ENCODE assay signal across 15 mouse cellular contexts in the genomic region with DNA sequence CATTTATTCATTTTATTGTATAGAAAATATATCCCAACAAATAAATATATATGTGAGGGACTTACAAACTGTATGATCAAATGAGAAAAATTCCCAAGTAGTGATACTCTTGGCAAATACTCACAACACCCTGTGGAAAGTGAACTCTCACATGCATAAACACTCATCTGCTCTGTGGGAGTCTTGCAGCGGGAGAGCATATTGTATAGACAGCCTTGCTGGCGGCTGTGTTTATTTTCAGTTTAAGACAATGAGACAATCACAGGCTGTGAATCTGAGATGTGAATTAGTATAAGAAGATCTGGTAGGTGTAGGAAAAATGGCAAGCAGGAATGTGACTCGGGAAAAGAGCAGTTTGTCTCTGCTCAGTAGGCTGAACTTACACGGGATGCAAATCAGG.
DNase-seq lines count a peak whose midpoint lies in the region; ATAC-seq lines count a peak whose summit lies in the region.
"Had no signal": no experiment of that assay in that cellular context is flagged by ENCODE, and none has a peak within 500 bp of the region (broad histone marks: within the 10 kb centered on the region; RNA-seq: fewer than 3 reads in every experiment).

No protein-coding gene starts in this region.

- peak; percentile 67 for ATAC-seq in forebrain, embryonic 16.5 days
- no peak for ATAC-seq in hindbrain, embryonic 13.5 days (ENCODE audit: low FRiP score)

- H3K4me2 ChIP-seq in forebrain, embryonic 16.5 days (ENCODE audit: low read length): no peak overlapping the region
- no peak overlapping the region for H3K4me2 ChIP-seq in hindbrain, embryonic 13.5 days
- H3K4me2 ChIP-seq: embryonic facial prominence, embryonic 13.5 days; hindbrain, embryonic 15.5 days; limb, embryonic 15.5 days had no signal

- H3K36me3 ChIP-seq in forebrain, embryonic 16.5 days (ENCODE audit: control insufficient read depth, insufficient read depth): no peaks in the 10 kb centered on the region
- no peaks in the 10 kb centered on the region for H3K36me3 ChIP-seq in hindbrain, embryonic 13.5 days
- H3K36me3 ChIP-seq: embryonic facial prominence, embryonic 13.5 days; hindbrain, embryonic 15.5 days; limb, embryonic 15.5 days had no signal

- no peaks in the 10 kb centered on the region for H3K9me3 ChIP-seq in forebrain, embryonic 16.5 days (ENCODE audit: control insufficient read depth, low read length)
- no peaks in the 10 kb centered on the region for H3K9me3 ChIP-seq in hindbrain, embryonic 13.5 days
- H3K9me3 ChIP-seq: embryonic facial prominence, embryonic 13.5 days; hindbrain, embryonic 15.5 days; limb, embryonic 15.5 days had no signal

- no peaks in the 10 kb centered on the region for H3K4me1 ChIP-seq in forebrain, embryonic 16.5 days (replicated peaks; ENCODE audit: control insufficient read depth, insufficient read depth, low read length)
- H3K4me1 ChIP-seq in hindbrain, embryonic 13.5 days (replicated peaks): 0 out of 2 replicates have a peak, but pooled peaks cover 5% of the 10 kb centered on the region
- H3K4me1 ChIP-seq: embryonic facial prominence, embryonic 13.5 days; hindbrain, embryonic 15.5 days; limb, embryonic 15.5 days had no signal

- H3K27ac ChIP-seq in forebrain, embryonic 16.5 days (ENCODE audit: low read length): no peak overlapping the region
- no peak overlapping the region for H3K27ac ChIP-seq in hindbrain, embryonic 13.5 days
- H3K27ac ChIP-seq: embryonic facial prominence, embryonic 13.5 days; hindbrain, embryonic 15.5 days; limb, embryonic 15.5 days had no signal

- DNase-seq in left cerebral cortex, adult 11 months (ENCODE audit: low spot score): peak; percentile 4
- no peak for DNase-seq in left cerebral cortex, postnatal 4 days
- DNase-seq in layer of hippocampus, adult 8-10 months (ENCODE audit: low spot score in 2 of 2): peak; percentile 33 to 35
- peak; percentile 4 to 7 for DNase-seq in left cerebral cortex, postnatal 36 days (ENCODE audit: low spot score in 2 of 2)
- DNase-seq in gastrocnemius, postnatal 36 days: no peak
- DNase-seq in lung, postnatal 4 days: no peak
- DNase-seq: adrenal gland, adult 8-10 months; cerebellum, postnatal 25 days; kidney, adult 2 months; lung, adult 18-20 months had no signal

- WGBS in forebrain, embryonic 16.5 days: 25% methylated on average over 4 of the region's 4 CpGs
- 34% methylated on average over 4 of the region's 4 CpGs for whole genome bisulfite sequencing in hindbrain, embryonic 13.5 days

- H3K27me3 ChIP-seq in forebrain, embryonic 16.5 days (replicated peaks; ENCODE audit: control insufficient read depth, insufficient read depth, low read length): no peaks in the 10 kb centered on the region
- no peaks in the 10 kb centered on the region for H3K27me3 ChIP-seq in hindbrain, embryonic 13.5 days
- H3K27me3 ChIP-seq: embryonic facial prominence, embryonic 13.5 days; hindbrain, embryonic 15.5 days; limb, embryonic 15.5 days had no signal

- H3K9ac ChIP-seq in forebrain, embryonic 16.5 days (replicated peaks; ENCODE audit: low read depth, low read length): no peak overlapping the region
- no peak overlapping the region for H3K9ac ChIP-seq in hindbrain, embryonic 13.5 days
- H3K9ac ChIP-seq: embryonic facial prominence, embryonic 13.5 days; hindbrain, embryonic 15.5 days; limb, embryonic 15.5 days had no signal

- intact Hi-C loops in left cerebral cortex, postnatal 4 days (cut with DNase I): no loop called here
- intact Hi-C loops in left cerebral cortex, postnatal 36 days (cut with DNase I): loop anchor here (5.0 kb wide), 1 partner anchor 767 kb away; no protein-coding TSS in a partner anchor
- intact Hi-C loops in gastrocnemius, postnatal 36 days (cut with DNase I): no loop called here

- no peak overlapping the region for H3K4me3 ChIP-seq in forebrain, embryonic 16.5 days (replicated peaks; ENCODE audit: low read length)
- H3K4me3 ChIP-seq in hindbrain, embryonic 13.5 days: no peak overlapping the region
- H3K4me3 ChIP-seq: embryonic facial prominence, embryonic 13.5 days; hindbrain, embryonic 15.5 days; limb, embryonic 15.5 days had no signal

Comparison
In these comparisons a context has a peak if more than half of its experiments do, and no peak if none do; other contexts are left out.
1. DNase-seq: peak in left cerebral cortex, adult 11 months (single experiment), layer of hippocampus, adult 8-10 months (2 of 2) and left cerebral cortex, postnatal 36 days (2 of 2); none in left cerebral cortex, postnatal 4 days (single experiment), gastrocnemius, postnatal 36 days (0 of 2) and lung, postnatal 4 days (0 of 2).